Mouse (Mus musculus) heart, adult 2 months (tissue): ENCODE data around the gene Ghr.

ENCODE experiments used
- CTCF ChIP-seq: fragments of 200-600 bp; IDR thresholded peaks from 2 replicates; pipeline ENCODE4 v1.8.1; 2022; ENCODE audit warnings: antibody characterized with exemption, mild to moderate bottlenecking, moderate library complexity
- POLR2A ChIP-seq: fragments of 200-500 bp; IDR thresholded peaks from 2 replicates; pipeline ENCODE4 v1.6.1; 2011; ENCODE audit warnings: mild to moderate bottlenecking, low read depth, low read length, control low read depth; ENCODE audit not compliant: insufficient read depth

- TF ChIP-seq CTCF (no peak), POLR2A (no peak)
These were observed 266.7 kb downstream of the Ghr start for GRCm38 (mm10) chr15:3316617-3317016.
